Mouse (Mus musculus) megakaryocyte, embryonic 14.5 days (primary cell): ENCODE measurements around the gene Krtap4-1. TPM values are rescaled to one million over a fixed set of nuclear protein-coding genes. Genes with fewer than 3 reads are reported as not detected.

Experiments used
- H3K27me3 ChIP-seq: replicated peaks from 2 replicates; pipeline ENCODE3; 2012; ENCODE audit warnings: inconsistent platforms
- H3K36me3 ChIP-seq: replicated peaks from 2 replicates; pipeline ENCODE3; 2012; ENCODE audit warnings: low read length, inconsistent platforms, mixed read lengths
- H3K4me1 ChIP-seq: 2 replicates; pipeline ENCODE4 v1.6.1; 2012; ENCODE audit warnings: inconsistent platforms
- H3K4me3 ChIP-seq: replicated peaks from 2 replicates; pipeline ENCODE3; 2012; ENCODE audit warnings: moderate library complexity, mild to moderate bottlenecking, inconsistent platforms
- H3K9me3 ChIP-seq: 2 replicates; pipeline ENCODE4 v1.6.1; 2012; ENCODE audit warnings: inconsistent platforms
- FLI1 ChIP-seq: IDR thresholded peaks from 2 replicates; pipeline ENCODE4 v1.6.1; 2012; ENCODE audit warnings: low read length, inconsistent platforms, mixed read lengths
- GATA1 ChIP-seq: IDR thresholded peaks from 3 replicates; pipeline ENCODE4 v1.6.1; 2012; ENCODE audit warnings: mixed read lengths, low read length, inconsistent platforms, borderline replicate concordance
- polyA plus RNA-seq: library from polyadenylated mRNA; stranded (reverse); fragments of >175 nt; gene quantifications from 2 replicates; pipeline ENCODE4 v1.2.3, GENCODE M21; 2012; ENCODE audit warnings: low replicate concordance; ENCODE audit not compliant: insufficient read depth

The Krtap4-1 gene
- polyA plus RNA-seq, 1 experiment: not detected

DNA sequence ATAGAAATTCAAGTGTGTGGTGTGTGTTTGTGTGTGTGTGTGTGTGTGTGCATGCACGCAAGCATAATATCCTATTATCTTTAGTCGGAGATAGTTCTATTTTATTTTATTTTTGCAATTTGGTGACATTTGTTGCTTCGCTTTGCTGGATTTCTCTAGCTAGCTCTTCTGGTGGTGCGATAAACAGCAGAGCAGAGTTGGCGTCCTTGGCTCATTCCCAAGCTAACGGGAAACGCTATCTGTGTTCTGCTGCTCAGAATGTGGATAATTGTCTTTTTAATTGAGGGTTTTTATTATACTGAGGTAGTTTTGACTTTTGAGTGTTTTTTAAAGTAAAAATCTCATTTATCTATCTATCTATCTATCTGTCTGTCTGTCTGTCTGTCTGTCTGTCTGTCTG lies 42.9 kb downstream of the Krtap4-1 start:
- TF ChIP-seq FLI1: no peak
- no peak for TF ChIP-seq GATA1
- Histone ChIP-seq H3K9me3 (no peaks in the 10 kb centered on the region), H3K36me3 (no peaks in the 10 kb centered on the region), H3K4me1 (no peaks in the 10 kb centered on the region), H3K27me3 (no peaks in the 10 kb centered on the region), H3K4me3 (no peak overlapping the region)

DNA sequence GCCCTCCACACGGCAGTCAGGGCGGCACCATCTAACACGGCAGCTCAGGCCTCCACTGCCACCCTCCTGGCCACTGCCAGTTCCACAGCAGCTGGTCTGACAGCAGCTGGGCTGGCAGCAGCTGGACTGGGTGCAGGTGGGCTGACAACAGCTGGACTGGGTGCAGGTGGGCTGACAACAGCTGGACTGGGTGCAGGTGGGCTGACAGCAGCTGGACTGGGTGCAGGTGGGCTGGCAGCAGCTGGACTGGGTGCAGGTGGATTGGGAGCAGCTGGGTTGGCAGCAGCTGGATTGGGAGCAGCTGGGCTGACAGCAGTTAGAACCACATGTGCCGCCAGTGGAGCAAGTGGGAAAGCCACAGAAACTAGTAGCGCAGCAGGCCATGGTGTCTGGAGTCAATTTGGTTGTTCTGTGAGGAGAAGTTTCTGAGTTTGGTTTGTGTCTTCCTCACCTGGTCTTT lies 44.8 kb downstream of the Krtap4-1 start, which contains the start of gene Krtap1-4:
Krtap1-4 (minus strand) TSS at position 410 of the 460 bp plus-strand sequence.
- Histone ChIP-seq H3K9me3 (no peaks in the 10 kb centered on the region), H3K4me3 (no peak within 1 kb of the TSS), H3K4me1 (no peaks in the 10 kb centered on the region), H3K27me3 (no peaks in the 10 kb centered on the region), H3K36me3 (no peaks in the 10 kb centered on the region)
- TF ChIP-seq FLI1: no peak
- no peak for TF ChIP-seq GATA1

DNA sequence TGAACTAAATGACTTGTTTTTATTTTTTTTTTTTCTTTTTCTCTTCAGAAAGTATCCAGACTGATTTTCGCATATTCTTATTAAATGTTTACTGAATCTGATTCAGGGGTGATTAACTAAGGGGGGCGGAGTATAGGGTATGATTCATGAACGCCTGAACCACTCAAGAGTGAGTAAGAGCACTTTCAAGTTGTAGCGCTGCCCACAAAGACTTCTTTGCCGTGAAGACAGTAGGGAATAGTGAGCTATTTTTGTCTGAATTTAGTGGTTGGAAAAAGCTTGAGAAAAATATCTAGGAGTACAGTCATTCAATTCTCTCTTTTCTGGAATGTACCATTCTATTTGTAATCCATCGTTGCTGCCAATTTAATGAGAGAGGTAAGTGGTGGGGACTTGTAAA lies 46.5 kb downstream of the Krtap4-1 start:
- Histone ChIP-seq H3K4me3 (no peak overlapping the region), H3K9me3 (no peaks in the 10 kb centered on the region), H3K4me1 (no peaks in the 10 kb centered on the region), H3K27me3 (no peaks in the 10 kb centered on the region), H3K36me3 (no peaks in the 10 kb centered on the region)
- TF ChIP-seq GATA1 (no peak), FLI1 (no peak)

DNA sequence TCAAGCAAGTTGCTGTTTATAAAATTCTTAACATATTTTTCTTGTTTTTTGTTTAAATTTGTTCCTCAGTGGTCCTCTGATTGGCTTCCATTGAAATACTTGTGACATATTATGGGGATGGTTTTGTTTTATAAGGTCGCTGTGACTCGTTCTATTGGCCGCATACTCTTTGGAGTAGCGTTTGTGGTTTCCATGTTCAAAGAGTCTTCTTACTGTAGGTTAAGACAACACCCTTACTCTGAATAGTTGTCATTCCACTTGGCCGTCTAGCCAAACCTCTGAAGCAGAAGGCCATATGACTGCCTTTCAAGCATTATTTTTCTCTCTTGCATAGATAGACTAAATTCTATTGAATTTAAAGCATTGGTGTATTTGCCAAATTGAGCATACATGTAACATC lies 47.0 kb downstream of the Krtap4-1 start:
- Histone ChIP-seq H3K4me3 (no peak overlapping the region), H3K4me1 (no peaks in the 10 kb centered on the region), H3K9me3 (no peaks in the 10 kb centered on the region), H3K36me3 (no peaks in the 10 kb centered on the region), H3K27me3 (no peaks in the 10 kb centered on the region)
- TF ChIP-seq GATA1: no peak
- no peak for TF ChIP-seq FLI1

DNA sequence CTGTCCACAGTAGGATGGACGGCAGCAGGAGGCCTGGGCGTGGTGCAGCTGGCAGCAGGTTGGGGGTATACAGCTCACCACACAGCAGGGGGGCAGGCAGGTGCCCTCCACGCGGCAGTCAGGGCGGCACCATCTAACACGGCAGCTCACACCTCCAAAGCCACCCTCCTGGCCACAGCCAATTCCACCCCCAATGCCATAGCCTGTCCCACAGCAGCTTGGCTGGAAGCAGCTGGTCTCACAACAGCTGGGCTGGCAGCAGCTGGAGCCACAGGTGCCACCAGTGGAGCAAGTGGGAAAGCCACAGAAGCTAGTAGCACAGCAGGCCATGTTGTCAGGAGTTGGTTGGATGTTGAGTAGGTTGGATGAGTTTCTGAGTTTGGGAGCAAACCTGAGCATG lies 47.4 kb downstream of the Krtap4-1 start, which contains the start of gene Krtap1-5:
Krtap1-5 (minus strand) TSS at position 381 of the 400 bp plus-strand sequence.
- H3K4me3 ChIP-seq: no peak within 1 kb of the TSS
- no peaks in the 10 kb centered on the region for H3K9me3 ChIP-seq
- H3K4me1 ChIP-seq: no peaks in the 10 kb centered on the region
- no peaks in the 10 kb centered on the region for H3K27me3 ChIP-seq
- no peak for TF ChIP-seq FLI1
- no peak for TF ChIP-seq GATA1
- H3K36me3 ChIP-seq: no peaks in the 10 kb centered on the region

Other genes starting within 250 kb of the Krtap4-1 start
- 6.6 TPM in 1 of 2 replicates, not detected in the other for gene Krt10, start 238.9 kb downstream of the Krtap4-1 start, polyA plus RNA-seq
- gene Krt12, start 206.0 kb downstream of the Krtap4-1 start, polyA plus RNA-seq: not detected in 2 replicates
- gene Krt20, start 190.1 kb downstream of the Krtap4-1 start, polyA plus RNA-seq: not detected in 2 replicates
- gene Krt23, start 135.1 kb downstream of the Krtap4-1 start, polyA plus RNA-seq: not detected in 2 replicates
- not detected in 2 replicates for gene Krt39, start 106.9 kb downstream of the Krtap4-1 start, polyA plus RNA-seq
- gene Krt40, start 85.1 kb downstream of the Krtap4-1 start, polyA plus RNA-seq: not detected in 2 replicates
- gene Krtap3-3, start 77.4 kb downstream of the Krtap4-1 start, polyA plus RNA-seq: not detected in 2 replicates
- gene Krtap3-2, start 71.4 kb downstream of the Krtap4-1 start, polyA plus RNA-seq: not detected in 2 replicates
- not detected in 2 replicates for gene Gm11939, start 68.8 kb downstream of the Krtap4-1 start, polyA plus RNA-seq
- gene Krtap3-1, start 61.6 kb downstream of the Krtap4-1 start, polyA plus RNA-seq: not detected in 2 replicates
- gene Krtap1-5, start 47.2 kb downstream of the Krtap4-1 start, polyA plus RNA-seq: not detected in 2 replicates
- not detected in 2 replicates for gene Krtap1-4, start 44.6 kb downstream of the Krtap4-1 start, polyA plus RNA-seq
- not detected in 2 replicates for gene Krtap1-3, start 36.9 kb downstream of the Krtap4-1 start, polyA plus RNA-seq
- gene Krtap9-3, start 30.1 kb downstream of the Krtap4-1 start, polyA plus RNA-seq: not detected in 2 replicates
- gene Gm11938, start 24.9 kb downstream of the Krtap4-1 start, polyA plus RNA-seq: not detected in 2 replicates
- gene Gm11937, start 18.0 kb downstream of the Krtap4-1 start, polyA plus RNA-seq: not detected in 2 replicates
- not detected in 2 replicates for gene Krtap2-4, start 13.4 kb downstream of the Krtap4-1 start, polyA plus RNA-seq
- gene Gm11562, start 7.8 kb downstream of the Krtap4-1 start, polyA plus RNA-seq: not detected in 2 replicates
- gene Krtap4-2, start 6.8 kb upstream of the Krtap4-1 start, polyA plus RNA-seq: not detected in 2 replicates
- not detected in 2 replicates for gene Krtap4-7, start 15.9 kb upstream of the Krtap4-1 start, polyA plus RNA-seq
- gene Gm11555, start 22.0 kb upstream of the Krtap4-1 start, polyA plus RNA-seq: not detected in 2 replicates
- not detected in 2 replicates for gene Gm11563, start 30.7 kb upstream of the Krtap4-1 start, polyA plus RNA-seq
- not detected in 2 replicates for gene Krtap4-6, start 37.7 kb upstream of the Krtap4-1 start, polyA plus RNA-seq
- gene Gm14190, start 62.5 kb upstream of the Krtap4-1 start, polyA plus RNA-seq: not detected in 2 replicates
- not detected in 2 replicates for gene Gm14180, start 106.1 kb upstream of the Krtap4-1 start, polyA plus RNA-seq
- gene Gm11595, start 144.7 kb upstream of the Krtap4-1 start, polyA plus RNA-seq: not detected in 2 replicates
- not detected in 2 replicates for gene Krtap4-8, start 152.5 kb upstream of the Krtap4-1 start, polyA plus RNA-seq
- gene Krtap4-9, start 157.0 kb upstream of the Krtap4-1 start, polyA plus RNA-seq: not detected in 2 replicates
- not detected in 2 replicates for gene Gm11596, start 165.2 kb upstream of the Krtap4-1 start, polyA plus RNA-seq
- gene Gm11569, start 170.7 kb upstream of the Krtap4-1 start, polyA plus RNA-seq: not detected in 2 replicates
- not detected in 2 replicates for gene Gm11554, start 176.2 kb upstream of the Krtap4-1 start, polyA plus RNA-seq
- not detected in 2 replicates for gene Krtap4-13, start 181.7 kb upstream of the Krtap4-1 start, polyA plus RNA-seq
- gene Gm11564, start 187.4 kb upstream of the Krtap4-1 start, polyA plus RNA-seq: not detected in 2 replicates
- gene 2300003K06Rik, start 209.8 kb upstream of the Krtap4-1 start, polyA plus RNA-seq: not detected in 2 replicates
- gene Krtap4-16, start 223.4 kb upstream of the Krtap4-1 start, polyA plus RNA-seq: not detected in 2 replicates
- gene Gm11568, start 229.7 kb upstream of the Krtap4-1 start, polyA plus RNA-seq: not detected in 2 replicates
- gene Gm11559, start 236.2 kb upstream of the Krtap4-1 start, polyA plus RNA-seq: not detected in 2 replicates
- not detected in 2 replicates for gene Krtap9-1, start 245.2 kb upstream of the Krtap4-1 start, polyA plus RNA-seq